Mouse (Mus musculus) right cerebral cortex, postnatal 4 days (tissue): ENCODE results near the gene Zfp973.
"Not testable (repeated sequence)": the region's sequence is repeated elsewhere in the genome, so short reads cannot be mapped to it uniquely, and the experiment has no call there.

ENCODE experiments used
- DNase-seq: peaks from one replicate; pipeline ENCODE4 v3.0.0-alpha.2; 2022

Zfp973 gene

DNA sequence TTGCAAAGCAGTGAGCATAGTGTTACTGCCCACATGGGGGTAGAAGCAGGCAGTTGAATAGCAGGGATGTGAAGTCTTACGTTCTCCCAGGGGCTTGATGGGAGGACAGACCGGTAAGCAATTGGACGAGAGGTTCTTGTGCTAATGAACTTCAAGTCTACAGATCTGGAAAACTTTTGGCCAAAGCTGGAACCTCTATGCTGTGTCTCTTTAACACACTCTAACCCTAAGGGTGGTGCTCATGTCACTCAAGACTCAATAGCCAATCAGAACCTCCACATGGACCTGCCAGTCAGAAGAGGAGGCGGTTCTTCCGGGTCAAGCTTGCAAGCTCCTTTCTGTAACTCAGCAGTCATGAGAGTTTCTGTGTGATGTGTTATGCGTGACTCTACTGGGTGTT lies at the start of gene Zfp973:
Zfp973 (plus strand) TSS at position 301 of the 400 bp plus-strand sequence.
- not testable (repeated sequence) for DNase-seq

DNA sequence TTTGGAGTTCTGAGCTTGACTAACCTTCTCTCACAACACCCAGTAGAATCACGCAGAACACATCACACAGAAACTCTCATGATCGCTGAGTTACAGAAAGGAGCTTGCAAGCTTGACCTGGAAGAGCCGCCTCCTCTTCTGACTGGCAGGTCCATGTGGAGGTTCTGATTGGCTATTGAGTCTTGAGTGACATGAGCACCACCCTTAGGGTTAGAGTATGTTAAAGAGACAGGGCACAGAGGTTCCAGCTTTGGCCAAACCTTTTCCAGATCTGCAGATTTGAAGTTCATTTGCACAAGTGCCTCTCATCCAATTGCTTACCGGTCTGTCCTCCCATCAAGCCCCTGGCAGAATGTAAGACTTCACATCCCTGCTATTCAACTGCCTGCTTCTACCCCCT lies 34.1 kb upstream of the Zfp973 start, which contains the start of gene Gm14308:
Gm14308 (minus strand) TSS at position 101 of the 400 bp plus-strand sequence.
- DNase-seq, result not testable (repeated sequence)

DNA sequence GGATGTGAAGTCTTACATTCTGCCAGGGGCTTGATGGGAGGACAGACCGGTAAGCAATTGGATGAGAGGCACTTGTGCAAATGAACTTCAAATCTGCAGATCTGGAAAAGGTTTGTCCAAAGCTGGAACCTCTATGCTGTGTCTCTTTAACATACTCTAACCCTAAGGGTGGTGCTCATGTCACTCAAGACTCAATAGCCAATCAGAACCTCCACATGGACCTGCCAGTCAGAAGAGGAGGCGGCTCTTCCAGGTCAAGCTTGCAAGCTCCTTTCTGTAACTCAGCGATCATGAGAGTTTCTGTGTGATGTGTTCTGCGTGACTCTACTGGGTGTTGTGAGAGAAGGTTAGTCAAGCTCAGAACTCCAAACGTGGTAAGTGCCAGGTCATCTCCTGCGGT lies 37.7 kb downstream of the Zfp973 start, which contains the start of gene Gm14305:
Gm14305 (plus strand) TSS at position 278 of the 400 bp plus-strand sequence.
- DNase-seq, result peak; percentile 1
